Mouse (Mus musculus) kidney, postnatal 4 days (tissue): Measurements from ENCODE around the gene Tex45.
A peak's percentile ranks its signal among the peaks of the same experiment; 100 is the strongest.

Experiments used
- DNase-seq, 2 experiments: peaks; one replicate each; pipeline ENCODE4 v3.0.0; 2021; ENCODE audit warnings: mixed read lengths in 2 of 2

The Tex45 gene

GRCm38 (mm10) chr8:3470562-3470961, at the start of gene Tex45:
Gene Tex45 (plus strand): TSS chr8:3470862.
- DNase-seq, result no peak

- no peak for DNase-seq
Observed at GRCm38 (mm10) chr8:3421507-3421906, 49.2 kb upstream of the Tex45 start.

GRCm38 (mm10) chr8:3425217-3425616, 45.4 kb upstream of the Tex45 start:
- no peak for DNase-seq

GRCm38 (mm10) chr8:3426211-3426610, 44.5 kb upstream of the Tex45 start:
- DNase-seq, result no peak

- DNase-seq, result no peak
Observed at GRCm38 (mm10) chr8:3428426-3428825, 42.2 kb upstream of the Tex45 start.

- DNase-seq, result peak; percentile 65 to 71
Observed at GRCm38 (mm10) chr8:3429966-3430365, 40.7 kb upstream of the Tex45 start.

- DNase-seq, result peak; percentile 49 to 60
Observed at GRCm38 (mm10) chr8:3431113-3431512, 39.5 kb upstream of the Tex45 start.

- no peak for DNase-seq
Observed at GRCm38 (mm10) chr8:3436492-3436891, 34.2 kb upstream of the Tex45 start.

GRCm38 (mm10) chr8:3439510-3439909, 31.2 kb upstream of the Tex45 start:
- DNase-seq, result peak; percentile 48 to 59

- no peak for DNase-seq
Observed at GRCm38 (mm10) chr8:3449226-3449625, 21.4 kb upstream of the Tex45 start.

GRCm38 (mm10) chr8:3450670-3451069, 20.0 kb upstream of the Tex45 start:
- DNase-seq, result peak; percentile 74 to 75

- no peak for DNase-seq
Observed at GRCm38 (mm10) chr8:3451992-3452391, 18.7 kb upstream of the Tex45 start.

- DNase-seq, result no peak
Observed at GRCm38 (mm10) chr8:3463248-3463647, 7.4 kb upstream of the Tex45 start.

GRCm38 (mm10) chr8:3464309-3464708, 6.4 kb upstream of the Tex45 start:
- peak; percentile 70 to 76 for DNase-seq

GRCm38 (mm10) chr8:3467006-3467885, 3.4 kb upstream of the Tex45 start, which contains the start of gene Pex11g:
Gene Pex11g (minus strand): TSS chr8:3467680.
- DNase-seq, result peak; percentile 100

- DNase-seq, result no peak
Observed at GRCm38 (mm10) chr8:3467886-3468545, 2.6 kb upstream of the Tex45 start.

GRCm38 (mm10) chr8:3468838-3469237, 1.8 kb upstream of the Tex45 start:
- no peak for DNase-seq

- DNase-seq, result peak in 1 of 2 experiments; percentile 17
Observed at GRCm38 (mm10) chr8:3475715-3476429, 5.2 kb downstream of the Tex45 start.

- DNase-seq, result peak in 1 of 2 experiments; percentile 17
Observed at GRCm38 (mm10) chr8:3480221-3480785, 9.6 kb downstream of the Tex45 start.

GRCm38 (mm10) chr8:3481605-3482004, 10.9 kb downstream of the Tex45 start:
- DNase-seq, result no peak

GRCm38 (mm10) chr8:3482240-3482740, 11.6 kb downstream of the Tex45 start:
- DNase-seq, result no peak

- no peak for DNase-seq
Observed at GRCm38 (mm10) chr8:3483546-3483945, 12.9 kb downstream of the Tex45 start.

- no peak for DNase-seq
Observed at GRCm38 (mm10) chr8:3485192-3485591, 14.5 kb downstream of the Tex45 start.
